Mouse (Mus musculus) brain, embryonic 14.5 days (tissue): ENCODE data around the gene Pcyt1a.

ENCODE experiments used
- CTCF ChIP-seq: fragments of 200-500 bp; IDR thresholded peaks from 2 replicates; pipeline ENCODE4 v1.5.1; 2012; ENCODE audit warnings: inconsistent platforms, mild to moderate bottlenecking, moderate library complexity, borderline replicate concordance; ENCODE audit not compliant: insufficient read depth, insufficient read length; ENCODE audit errors: extremely low read depth
- POLR2A ChIP-seq: fragments of 200-500 bp; IDR thresholded peaks from 2 replicates; pipeline ENCODE4 v1.6.1; 2012; ENCODE audit warnings: mild to moderate bottlenecking, inconsistent platforms, borderline replicate concordance; ENCODE audit not compliant: poor library complexity, insufficient read depth, insufficient read length, severe bottlenecking; ENCODE audit errors: extremely low read depth

- TF ChIP-seq CTCF (no peak), POLR2A (no peak)
These were observed 77.9 kb downstream of the Pcyt1a start for GRCm38 (mm10) chr16:32508506-32509065.
